Mouse (Mus musculus) left cerebral cortex, postnatal 10 days (tissue): ENCODE results near the gene Gm45713. TPM values are rescaled to one million over a fixed set of nuclear protein-coding genes. Genes with fewer than 3 reads are reported as not detected.
"Not testable (repeated sequence)": the region's sequence is repeated elsewhere in the genome, so short reads cannot be mapped to it uniquely, and the experiment has no call there.

Experiments
- DNase-seq, 2 experiments: peaks; one replicate each; pipeline ENCODE4 v3.0.0; 2021 to 2022; ENCODE audit warnings: low spot score in 2 of 2, mixed read lengths in 1 of 2; ENCODE audit errors: extremely low spot score in 1 of 2
- intact Hi-C: fragments of 180-260 bp; cut with DNase I; formaldehyde crosslinking; loops from one replicate; pipeline ENCODE4 v1.15.1; 2025
- total RNA-seq, 2 experiments: library from RNA; stranded (reverse); gene quantifications; 2 replicates each; pipeline ENCODE4 v1.2.3; 2021

Gene Gm45713
- total RNA-seq, 2 experiments from 2014 or later, result not detected

DNA sequence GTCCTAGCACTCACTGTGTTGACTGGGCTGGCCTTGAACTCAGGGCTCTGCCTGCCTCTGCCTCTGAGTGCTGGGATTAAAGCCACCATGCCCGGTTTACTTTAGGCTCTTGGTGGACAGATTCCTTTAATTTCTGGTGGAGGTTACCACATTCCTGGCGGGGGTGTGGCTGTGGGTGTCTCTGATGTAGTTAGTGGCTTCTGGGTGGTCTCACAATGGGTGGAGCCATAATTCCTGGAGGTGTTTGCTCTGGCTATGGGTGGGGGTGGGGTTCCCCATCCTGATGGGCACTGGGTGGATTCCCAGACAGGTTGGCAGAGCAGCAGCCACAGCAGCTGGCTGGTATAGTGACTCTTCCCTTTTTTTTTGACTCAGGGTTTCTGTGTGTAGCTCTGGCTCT lies 24.1 kb downstream of the Gm45713 start:
- no peak for DNase-seq
- intact Hi-C loops, result no loop called here

DNA sequence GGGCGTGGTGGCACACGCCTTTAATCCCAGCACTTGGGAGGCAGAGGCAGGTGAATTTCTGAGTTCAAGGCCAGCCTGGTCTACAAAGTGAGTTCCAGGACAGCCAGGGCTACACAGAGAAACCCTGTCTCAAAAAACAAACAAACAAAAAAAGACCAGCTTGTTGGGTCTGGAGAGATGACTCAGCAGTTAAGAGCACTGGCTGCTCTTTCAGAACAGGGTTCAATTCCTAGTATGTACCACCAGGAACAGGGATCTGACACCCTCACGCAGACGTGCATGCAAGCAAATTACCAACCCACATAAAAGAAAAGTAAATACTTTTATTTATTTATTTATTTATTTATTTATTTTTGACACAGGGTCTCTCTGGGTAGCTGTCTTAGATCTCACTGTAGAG lies 25.9 kb downstream of the Gm45713 start:
- DNase-seq, intact Hi-C loops: not testable (repeated sequence)

DNA sequence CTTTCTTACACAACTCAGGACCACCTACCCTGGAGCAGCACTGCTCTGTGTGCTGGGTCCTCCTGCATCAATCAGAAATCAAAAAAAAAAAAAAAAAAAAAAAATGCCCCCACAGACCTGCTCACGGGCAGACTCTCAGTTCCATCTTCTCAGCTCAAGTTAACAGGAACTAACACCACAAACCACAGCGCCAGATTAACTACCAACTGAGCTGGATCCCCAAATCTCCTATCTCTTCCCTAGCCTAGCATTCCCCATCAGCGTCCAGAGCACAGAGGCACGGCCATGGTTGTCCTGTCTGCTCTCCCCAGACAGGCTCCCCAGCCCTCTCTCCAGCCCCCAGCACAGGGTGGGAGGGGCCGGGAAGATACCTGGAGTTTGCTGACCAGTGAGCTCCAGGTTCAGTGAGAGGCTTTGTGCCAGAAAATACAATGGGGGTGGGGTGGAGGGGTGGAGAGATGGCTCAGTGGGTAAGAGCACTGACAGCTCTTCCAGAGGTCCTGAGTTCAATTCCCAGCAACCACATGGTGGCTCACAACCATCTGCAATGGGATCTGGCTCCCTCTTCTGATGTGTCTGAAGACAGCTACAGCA lies 28.9 kb downstream of the Gm45713 start:
- intact Hi-C loops, result no loop called here
- DNase-seq, result no peak

DNA sequence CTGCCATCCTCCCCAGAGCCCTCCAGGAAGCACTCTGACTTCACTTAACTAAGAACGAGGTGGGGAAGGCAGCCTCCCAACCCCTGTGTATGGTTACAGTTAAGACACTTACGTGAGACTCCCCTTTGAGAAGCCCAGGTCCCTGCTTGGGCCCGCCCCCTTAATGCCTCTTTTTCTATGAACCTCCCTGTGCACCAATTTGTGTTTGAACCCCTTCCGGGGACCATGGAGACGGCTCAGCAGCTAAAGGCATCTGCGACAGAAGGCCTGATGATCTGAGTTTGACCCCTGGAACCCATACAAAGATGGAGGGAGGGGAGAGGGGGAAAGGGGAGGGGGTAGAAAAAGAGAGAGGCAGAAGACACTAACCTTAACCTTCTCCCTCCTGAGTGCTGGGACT lies 29.6 kb downstream of the Gm45713 start:
- DNase-seq, result no peak
- intact Hi-C loops, result no loop called here

DNA sequence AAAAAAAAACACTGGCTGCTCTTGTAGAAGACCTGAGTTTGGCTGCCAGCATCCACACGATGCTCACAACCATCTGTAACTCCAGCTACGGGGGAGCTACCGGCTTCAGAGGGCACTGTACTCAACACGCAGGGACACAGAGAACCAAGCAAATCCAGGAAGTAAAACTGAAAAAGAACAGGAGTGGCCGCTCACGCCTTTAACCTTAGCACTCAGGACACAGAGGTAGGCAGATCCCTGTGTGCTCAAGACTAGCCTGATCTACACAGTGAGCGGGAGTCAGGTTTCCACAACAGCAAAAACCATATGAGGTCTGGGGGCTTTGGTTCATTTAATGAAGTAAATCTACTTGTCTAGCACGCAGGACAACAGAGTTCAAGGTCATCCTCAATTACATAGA lies 30.5 kb downstream of the Gm45713 start:
- intact Hi-C loops, result no loop called here

DNA sequence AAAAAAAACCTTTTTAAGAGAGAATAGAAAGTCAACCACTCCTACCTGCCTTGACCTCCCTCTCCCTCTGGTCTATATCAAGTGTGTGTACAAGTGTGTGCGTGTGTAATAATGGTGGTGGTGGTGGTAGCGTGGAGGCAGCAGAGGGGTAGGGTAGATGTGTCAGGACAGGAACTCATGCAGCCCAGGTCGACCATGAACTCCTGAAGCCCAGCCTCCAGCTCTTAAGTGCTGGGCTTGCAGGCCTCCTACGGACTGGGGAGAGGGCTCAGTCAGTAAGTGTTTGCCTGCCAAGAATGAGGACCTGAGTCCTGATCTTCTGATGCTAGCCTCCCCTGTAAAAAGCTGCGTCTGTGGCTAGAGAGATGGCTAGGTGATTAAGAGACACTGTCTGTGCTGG lies 31.1 kb downstream of the Gm45713 start:
- intact Hi-C loops, result no loop called here
- DNase-seq, result no peak

More for the DNA sequence above, 30.5 kb downstream of the Gm45713 start:
- DNase-seq, result no peak

DNA sequence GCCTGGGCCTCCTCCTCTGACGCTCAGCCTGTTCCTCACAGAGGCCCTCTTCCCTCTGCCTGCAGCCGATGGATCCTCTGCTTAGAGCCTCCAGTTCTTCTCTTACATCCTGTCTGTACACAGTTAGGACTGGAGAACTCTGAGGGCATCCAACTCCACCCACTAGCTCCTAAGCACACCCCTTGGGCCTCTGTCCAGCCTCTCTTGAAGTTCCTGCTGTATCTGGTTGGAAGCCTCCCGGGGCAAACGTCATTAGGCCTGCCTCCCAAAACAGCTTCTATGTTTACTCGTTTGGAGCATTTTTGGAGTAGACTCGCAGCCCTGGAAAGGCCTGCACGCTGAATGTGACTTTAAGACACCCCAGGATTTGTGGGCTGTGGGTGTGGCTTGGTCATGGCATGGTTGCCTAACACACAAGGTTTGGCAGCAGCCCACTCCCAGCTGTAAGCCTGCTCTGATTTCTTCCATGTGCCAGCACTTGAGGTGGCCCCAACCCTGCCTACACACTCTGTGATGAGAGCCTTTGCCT lies 32.3 kb downstream of the Gm45713 start, which contains the start of gene Fcgrt:
Fcgrt (minus strand) TSS at position 200 of the 529 bp plus-strand sequence.
- DNase-seq, result peak in 1 of 2 experiments; percentile 93
- intact Hi-C loops, result no loop called here

DNA sequence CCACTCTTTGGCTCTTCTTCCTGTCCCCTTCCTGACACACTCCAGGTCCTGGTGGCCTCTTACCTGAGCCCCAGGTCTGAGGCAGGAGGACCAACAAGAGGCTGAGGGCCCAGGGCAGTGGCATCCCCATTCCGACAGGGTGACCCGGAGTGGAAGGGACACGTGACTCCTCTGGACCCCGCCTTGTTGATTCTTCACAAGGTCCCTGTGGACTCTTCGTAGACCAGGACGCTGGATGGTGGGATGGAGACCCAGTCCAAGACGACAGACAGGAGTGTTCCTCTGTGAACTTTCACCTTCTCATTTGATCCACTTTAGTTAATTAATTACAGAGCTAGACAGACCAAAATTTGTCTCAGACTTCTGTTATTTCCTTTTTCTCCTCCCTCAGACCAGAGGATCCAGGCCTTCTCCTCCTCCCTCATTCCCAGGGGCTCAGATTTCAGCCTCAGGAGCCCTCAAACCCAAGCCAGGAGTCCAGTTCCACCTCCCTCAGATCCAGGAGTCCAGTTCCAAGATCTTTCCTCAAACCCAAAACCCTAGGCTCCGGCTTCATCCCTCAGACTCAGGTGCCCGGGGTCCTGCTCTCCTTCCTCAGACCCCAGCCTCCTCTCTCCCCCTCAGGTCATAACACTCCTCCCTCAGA lies 33.0 kb downstream of the Gm45713 start:
- DNase-seq, result no peak
- intact Hi-C loops, result no loop called here

DNA sequence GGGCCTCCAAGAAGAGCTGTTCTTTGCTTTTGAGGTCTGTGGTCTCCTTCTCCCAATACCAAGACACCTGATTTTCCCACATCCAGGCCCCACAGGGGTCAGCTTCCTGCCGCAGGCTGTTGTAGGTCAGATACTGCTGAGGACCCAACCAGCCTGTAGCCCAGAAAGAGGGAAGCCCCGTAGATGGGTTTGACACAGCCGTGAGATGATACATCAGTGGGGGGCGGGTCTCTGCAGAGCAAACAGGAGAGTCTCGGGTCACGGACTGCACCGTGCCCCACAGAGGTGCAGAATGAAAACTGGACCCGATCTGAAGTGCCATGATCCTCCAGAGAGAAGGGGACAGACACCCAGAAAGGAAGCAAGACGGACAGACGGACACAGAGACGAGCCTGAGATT lies 33.6 kb downstream of the Gm45713 start:
- intact Hi-C loops, result no loop called here
- no peak for DNase-seq

DNA sequence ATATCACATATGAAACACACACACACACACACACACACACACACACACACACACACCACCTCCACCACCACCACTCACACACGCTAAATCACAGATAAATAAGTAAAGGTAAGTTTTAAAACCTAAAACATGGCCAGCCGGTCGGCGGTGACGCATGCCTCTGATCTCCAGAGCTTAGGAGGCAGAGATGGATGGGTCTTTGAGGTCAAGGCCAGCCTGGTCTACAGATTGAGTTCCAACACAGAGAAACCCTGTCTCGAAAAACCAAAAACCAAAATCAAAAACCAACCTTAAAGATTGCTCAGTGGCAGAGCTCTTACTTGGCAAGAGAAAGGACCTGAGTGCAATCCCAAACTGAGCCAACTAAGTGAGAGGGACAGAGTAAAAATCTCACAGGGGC lies 36.0 kb downstream of the Gm45713 start:
- intact Hi-C loops, result no loop called here
- DNase-seq, result no peak

DNA sequence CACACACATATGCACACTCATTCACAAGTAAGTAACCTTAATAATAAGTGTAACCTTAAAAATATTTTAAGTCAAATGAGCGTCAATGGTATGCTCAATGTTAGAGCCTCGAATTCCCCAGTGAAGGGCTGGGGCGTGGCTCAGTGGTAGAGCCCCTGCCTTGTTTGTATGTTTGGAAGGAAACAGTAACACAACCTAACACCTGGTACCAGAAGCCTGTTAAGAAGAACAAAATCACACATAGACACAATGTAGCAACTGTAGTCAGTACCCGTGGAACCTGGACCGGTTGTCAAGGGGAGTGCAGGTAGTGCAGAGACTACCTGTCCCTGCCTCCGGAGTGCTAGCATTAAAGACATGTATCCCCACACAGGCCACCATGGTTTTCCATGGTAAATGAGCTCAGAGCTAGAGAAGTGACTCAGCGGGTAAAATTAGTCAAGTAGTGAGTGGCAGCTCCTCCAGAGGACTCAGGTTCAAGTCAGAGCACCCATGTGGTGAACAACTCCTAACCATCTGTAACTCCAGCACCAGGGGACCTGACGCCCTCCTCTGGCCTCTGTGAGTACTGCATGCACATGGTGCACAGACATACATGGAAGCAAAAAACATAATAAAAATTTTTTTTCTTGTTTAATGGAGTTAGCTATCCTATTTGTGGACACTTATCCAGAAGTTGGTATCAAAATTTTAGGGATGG lies 37.3 kb downstream of the Gm45713 start:
- DNase-seq, result no peak
- intact Hi-C loops, result no loop called here

DNA sequence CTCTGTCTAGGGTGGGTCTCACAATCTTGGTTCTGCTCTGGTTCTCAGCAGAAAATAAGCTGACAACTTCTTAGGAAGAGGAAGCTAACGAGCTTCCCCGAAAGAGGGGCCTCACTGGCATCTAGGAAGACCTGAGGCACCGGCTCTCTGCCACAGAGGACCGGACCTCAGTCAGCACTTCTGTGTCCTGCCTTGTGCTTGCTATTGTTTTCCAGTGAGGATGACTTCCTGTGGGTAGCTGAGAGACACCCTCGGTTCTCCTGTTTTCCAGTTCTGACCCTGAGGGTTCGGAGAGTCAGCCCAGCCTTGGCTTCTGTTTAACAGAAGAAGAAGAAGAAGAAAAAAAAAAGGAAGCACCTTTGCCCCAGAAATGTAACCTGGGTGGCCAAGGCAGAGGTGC lies 38.6 kb downstream of the Gm45713 start:
- intact Hi-C loops, result no loop called here

DNA sequence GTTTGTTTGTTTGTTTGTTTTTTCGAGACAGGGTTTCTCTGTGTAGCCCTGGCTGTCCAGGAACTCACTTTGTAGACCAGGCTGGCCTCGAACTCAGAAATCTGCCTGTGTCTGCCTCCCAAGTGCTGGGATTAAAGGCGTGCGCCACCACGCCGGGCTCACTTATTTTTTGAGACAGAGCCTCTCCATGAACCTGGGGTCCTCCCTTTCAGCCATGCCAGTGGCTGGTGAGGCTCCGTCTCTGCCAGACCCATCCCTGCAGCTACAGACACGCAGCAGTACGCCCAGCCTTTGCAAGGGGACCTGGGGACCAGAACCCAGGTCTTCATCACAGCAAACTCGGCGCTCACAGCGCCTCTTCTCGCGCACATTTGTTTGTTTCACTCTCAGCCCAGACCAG lies 40.1 kb downstream of the Gm45713 start:
- intact Hi-C loops, DNase-seq: not testable (repeated sequence)

More for the DNA sequence above, 38.6 kb downstream of the Gm45713 start:
- no peak for DNase-seq

DNA sequence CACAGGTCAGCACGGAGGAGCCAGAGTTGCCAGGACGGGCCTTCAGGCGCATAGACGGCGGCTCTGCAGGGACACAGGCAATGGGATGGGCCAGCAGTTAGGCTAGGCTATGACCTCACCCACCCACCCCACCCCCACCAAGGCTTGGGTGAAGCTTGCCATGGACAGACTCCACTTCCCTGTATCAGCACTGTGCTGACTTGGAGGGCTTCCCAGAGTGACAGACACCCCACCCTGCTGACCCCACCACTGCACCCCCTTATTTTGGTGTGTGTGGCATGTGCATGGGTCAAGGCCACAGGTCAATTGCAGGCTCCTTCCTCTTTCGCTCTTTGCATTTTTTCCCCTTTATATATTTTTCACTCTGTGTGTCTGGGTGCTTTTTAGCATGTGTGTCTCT lies 40.7 kb downstream of the Gm45713 start:
- DNase-seq, result no peak
- intact Hi-C loops, result no loop called here

DNA sequence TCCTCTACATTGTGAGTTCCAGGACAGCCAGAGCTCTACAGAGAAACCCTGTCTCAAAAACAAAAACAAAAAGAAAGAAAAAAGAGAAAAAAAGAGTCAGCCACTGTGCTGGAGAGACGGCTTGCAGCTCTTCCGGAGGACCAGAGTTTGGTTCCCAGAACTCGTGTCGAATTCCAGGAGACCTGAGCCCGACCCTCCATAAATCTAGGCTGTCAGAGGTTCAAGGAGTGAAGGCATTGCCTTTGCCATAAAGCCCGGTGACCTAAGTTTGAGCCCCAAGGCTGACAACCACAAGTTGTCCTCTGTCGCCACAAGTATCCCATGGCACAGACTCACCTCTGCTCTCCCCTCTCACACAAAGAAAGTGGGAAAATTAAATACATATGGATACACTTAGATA lies 41.9 kb downstream of the Gm45713 start:
- DNase-seq, result no peak
- intact Hi-C loops, result no loop called here

DNA sequence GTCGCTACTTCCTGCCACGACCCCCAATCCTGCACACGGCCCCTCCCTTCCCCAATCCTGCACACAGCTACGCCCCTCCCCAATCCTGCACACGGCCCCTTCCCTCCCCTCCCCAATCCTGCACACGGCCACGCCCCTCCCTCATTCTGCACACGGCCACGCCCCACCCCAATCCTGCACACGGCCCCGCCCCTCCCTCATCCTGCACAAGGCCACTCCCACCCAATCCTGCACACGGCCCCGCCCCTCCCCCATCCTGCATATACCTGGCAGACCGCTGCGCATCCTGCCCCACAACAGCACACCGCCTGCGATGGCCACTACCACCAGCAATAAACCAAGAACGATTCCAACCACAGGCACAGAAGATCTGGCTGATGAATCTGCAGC lies 42.5 kb downstream of the Gm45713 start:
- DNase-seq, result peak in 1 of 2 experiments; percentile 38
- intact Hi-C loops, result no loop called here

DNA sequence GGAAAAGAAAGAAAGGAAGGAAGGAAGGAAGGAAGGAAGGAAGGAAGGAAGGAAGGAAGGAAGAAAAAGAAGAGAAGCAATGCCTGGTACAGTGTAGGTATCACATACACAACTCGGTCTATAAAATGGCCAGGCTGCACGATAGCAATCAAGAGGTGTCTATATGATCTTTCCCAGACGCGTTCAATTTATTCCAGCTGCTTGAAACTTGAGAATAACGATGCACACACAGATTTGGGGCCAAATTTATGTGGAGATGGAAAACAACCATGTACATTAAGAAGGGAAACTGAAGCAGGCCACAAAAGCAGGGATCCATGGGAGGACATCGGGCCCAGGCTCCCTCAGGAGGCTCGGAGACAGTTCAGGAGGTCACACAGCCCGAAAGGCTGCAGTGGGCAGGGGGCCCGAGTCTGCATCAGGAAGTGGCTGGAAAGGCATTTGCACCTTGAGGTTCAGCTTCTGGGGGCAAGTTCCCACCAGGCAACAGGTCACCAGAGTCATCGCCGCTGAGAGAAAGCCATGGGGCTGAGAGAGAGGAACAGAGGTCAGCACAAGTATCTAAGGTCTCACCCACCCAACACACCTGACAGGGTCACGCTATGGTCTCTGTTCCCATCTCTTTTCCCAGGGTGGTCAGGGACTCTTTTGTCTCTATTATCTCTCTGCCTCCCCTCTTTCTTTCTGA lies 43.1 kb downstream of the Gm45713 start:
- intact Hi-C loops, result no loop called here

DNA sequence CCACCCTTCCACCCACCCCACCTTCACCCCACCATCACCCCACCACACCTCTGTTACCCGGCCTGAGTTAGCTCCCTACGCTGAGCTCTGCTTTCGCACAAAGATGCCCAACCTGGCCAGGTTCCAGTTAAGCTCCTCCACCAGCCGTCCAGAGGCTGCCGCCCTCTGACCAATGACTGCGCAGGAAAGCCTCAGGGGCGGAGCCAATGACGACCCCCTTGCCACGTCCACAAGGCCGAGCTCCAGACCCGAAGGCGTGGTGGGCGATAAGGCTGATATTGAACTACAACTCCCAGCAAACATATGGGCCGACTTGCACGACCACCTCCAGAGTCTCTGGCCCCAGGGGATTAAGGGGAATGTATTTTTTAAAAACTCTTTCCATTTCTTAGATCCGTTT lies 44.0 kb downstream of the Gm45713 start, which contains the start of gene Rcn3:
Rcn3 (minus strand) TSS at position 174 of the 400 bp plus-strand sequence.
- peak; percentile 64 to 94 for DNase-seq
- intact Hi-C loops, result no loop called here

More for the DNA sequence above, 43.1 kb downstream of the Gm45713 start:
- no peak for DNase-seq
